Mouse (Mus musculus) ES-E14 (cell line): ENCODE data around the gene Gltpd2. TPM values are rescaled to one million over a fixed set of nuclear protein-coding genes. Genes with fewer than 3 reads are reported as not detected.

Experiments used
- DNase-seq: peaks from one replicate; pipeline ENCODE4 v3.0.0-alpha.2; 2013; ENCODE audit warnings: low read depth, low spot score
- H3K27ac ChIP-seq: 2 replicates; pipeline ENCODE4 v1.5.1; 2012; ENCODE audit warnings: low read depth, mild to moderate bottlenecking, low read length, moderate library complexity, mixed read lengths; ENCODE audit not compliant: poor library complexity, insufficient read depth, severe bottlenecking
- H3K36me3 ChIP-seq: 2 replicates; pipeline ENCODE4 v1.6.1; 2012; ENCODE audit warnings: mild to moderate bottlenecking, low read length, moderate library complexity, mixed read lengths; ENCODE audit not compliant: control insufficient read depth, poor library complexity, insufficient read depth, severe bottlenecking
- H3K4me1 ChIP-seq, 2 experiments: fragments of 150-350 bp in 1 of 2; sonication (generic) in 1 of 2; 2 replicates each; pipeline ENCODE4 v1.6.1; 2012; ENCODE audit warnings: low read length in 2 of 2, mild to moderate bottlenecking in 1 of 2, mixed read lengths in 1 of 2; ENCODE audit not compliant: control insufficient read depth in 2 of 2, insufficient read depth in 2 of 2, poor library complexity in 1 of 2
- H3K4me3 ChIP-seq, 2 experiments: fragments of 150-350 bp in 1 of 2; sonication (generic) in 1 of 2; 2 replicates each; pipeline ENCODE4 v1.5.1; 2012; ENCODE audit warnings: low read length in 2 of 2, low read depth in 1 of 2, mild to moderate bottlenecking in 1 of 2, mixed read lengths in 1 of 2; ENCODE audit not compliant: insufficient read depth in 1 of 2, poor library complexity in 1 of 2, severe bottlenecking in 1 of 2
- H3K9ac ChIP-seq: 2 replicates; pipeline ENCODE4 v1.6.1; 2012; ENCODE audit warnings: low read depth, mild to moderate bottlenecking, low read length, mixed read lengths; ENCODE audit not compliant: poor library complexity, insufficient read depth, severe bottlenecking
- H3K9me3 ChIP-seq: fragments of 150-350 bp; sonication (generic); 2 replicates; pipeline ENCODE4 v1.6.1; 2012; ENCODE audit warnings: low read depth, mild to moderate bottlenecking, low read length; ENCODE audit not compliant: control insufficient read depth, insufficient read depth
- CHD2 ChIP-seq: IDR thresholded peaks from 2 replicates; pipeline ENCODE4 v1.6.1; 2014; ENCODE audit warnings: mild to moderate bottlenecking, low read depth, low read length, inconsistent platforms
- HCFC1 ChIP-seq: IDR thresholded peaks from 2 replicates; pipeline ENCODE4 v1.6.1; 2012; ENCODE audit warnings: low read length, inconsistent platforms, borderline replicate concordance; ENCODE audit not compliant: insufficient read depth
- MAFK ChIP-seq: IDR thresholded peaks from 2 replicates; pipeline ENCODE4 v1.6.1; 2014; ENCODE audit warnings: mild to moderate bottlenecking, low read depth, low read length, inconsistent platforms; ENCODE audit not compliant: insufficient read depth
- ZC3H11A ChIP-seq: IDR thresholded peaks from 2 replicates; pipeline ENCODE4 v1.6.1; 2012; ENCODE audit warnings: low read depth, mild to moderate bottlenecking, inconsistent platforms, low read length, borderline replicate concordance
- ZNF384 ChIP-seq: IDR thresholded peaks from 2 replicates; pipeline ENCODE4 v1.6.1; 2012; ENCODE audit warnings: low read depth, low read length, inconsistent platforms
- in situ Hi-C, 2 experiments: fragments of 600-800 bp; cut with MboI; formaldehyde crosslinking; loops; one replicate each; pipeline ENCODE4 v1.15.1; 2025; ENCODE audit warnings: low sequenced_read_pairs in 2 of 2, inconsistent platforms in 1 of 2; ENCODE audit not compliant: unreplicated experiment in 2 of 2
- total RNA-seq: library from RNA; depleted of rRNA; stranded (reverse); fragments of 300-350 nt; gene quantifications from 2 replicates; pipeline ENCODE4 v1.2.3, GENCODE M21; 2012

The Gltpd2 gene
- total RNA-seq, 1 experiment = 0.54 TPM

GRCm38 (mm10) chr11:70499566-70500475, 19.2 kb upstream of the Gltpd2 start:
- no peak for TF ChIP-seq ZC3H11A
- no peak for TF ChIP-seq ZNF384
- TF ChIP-seq HCFC1 = no peak
- no peak for TF ChIP-seq MAFK
- TF ChIP-seq CHD2 = no peak
- in situ Hi-C loops = loop anchor here in 1 of 2 experiments (5.0 kb wide), 1 partner anchor 83 kb away; no protein-coding TSS in a partner anchor
- Histone ChIP-seq H3K27ac (no peak overlapping the region), H3K36me3 (no peaks in the 10 kb centered on the region), H3K4me1 (peaks cover 0 to 2% of the 10 kb centered on the region in 2 experiments; a peak in 2 of 4 replicates), H3K4me3 (no peak overlapping the region), H3K9me3 (no peaks in the 10 kb centered on the region), H3K9ac (no peak overlapping the region)
- DNase-seq = no peak

DNA sequence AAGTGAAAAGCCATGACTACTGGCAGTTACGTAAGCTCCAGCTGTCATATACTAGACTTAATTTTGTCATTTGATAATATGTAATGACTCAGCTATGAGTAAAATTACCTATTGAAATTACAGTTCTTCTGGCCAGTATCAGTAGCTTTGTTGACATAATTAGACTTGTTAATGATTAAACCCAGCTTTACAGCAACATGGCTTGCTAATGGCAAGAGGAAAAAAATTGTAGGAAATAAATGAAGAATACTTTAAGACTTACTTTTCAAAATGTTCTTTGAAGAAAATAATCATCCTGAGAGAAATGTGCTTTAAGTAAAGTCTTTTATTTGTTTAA, 18.6 kb upstream of the Gltpd2 start:
- no peaks in the 10 kb centered on the region for H3K36me3 ChIP-seq
- H3K4me3 ChIP-seq = no peak overlapping the region
- H3K27ac ChIP-seq = no peak overlapping the region
- no peak for DNase-seq
- no peaks in the 10 kb centered on the region for H3K9me3 ChIP-seq
- no peak for TF ChIP-seq MAFK
- TF ChIP-seq ZC3H11A = no peak
- no peak for TF ChIP-seq CHD2
- TF ChIP-seq HCFC1 = no peak
- TF ChIP-seq ZNF384 = no peak
- in situ Hi-C loops = loop anchor here in 1 of 2 experiments (5.0 kb wide), 1 partner anchor 83 kb away; no protein-coding TSS in a partner anchor
- no peak overlapping the region for H3K9ac ChIP-seq
- peaks cover 0 to 9% of the 10 kb centered on the region in 2 experiments; a peak in 2 of 4 replicates for H3K4me1 ChIP-seq

DNA sequence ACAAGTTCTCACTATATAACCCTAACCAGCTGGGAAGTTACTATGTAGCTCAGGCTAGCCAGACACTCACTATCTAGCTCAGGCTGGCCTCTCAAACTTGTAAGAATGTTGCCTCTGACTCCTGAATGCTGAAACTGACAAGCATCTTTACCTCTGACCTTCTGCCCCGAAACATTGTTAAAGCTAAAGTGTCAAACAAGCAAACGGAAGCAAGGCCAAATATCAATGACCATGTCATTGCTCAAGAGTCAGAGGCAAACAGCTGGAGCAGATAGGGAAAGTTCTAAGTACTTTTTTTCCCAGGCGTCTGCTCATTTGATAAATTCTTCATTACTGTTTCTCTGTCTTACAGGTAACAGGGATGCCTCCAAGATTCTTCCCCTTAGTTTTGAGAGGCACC, 17.0 kb upstream of the Gltpd2 start:
- no peak overlapping the region for H3K9ac ChIP-seq
- H3K9me3 ChIP-seq = no peaks in the 10 kb centered on the region
- TF ChIP-seq ZC3H11A (no peak), CHD2 (no peak), MAFK (no peak), ZNF384 (no peak), HCFC1 (no peak)
- in situ Hi-C loops = loop anchor here in 1 of 2 experiments (5.0 kb wide), 1 partner anchor 85 kb away; no protein-coding TSS in a partner anchor
- H3K4me3 ChIP-seq = no peak overlapping the region
- peaks cover 0 to 9% of the 10 kb centered on the region in 2 experiments; a peak in 2 of 4 replicates for H3K4me1 ChIP-seq
- H3K36me3 ChIP-seq = no peaks in the 10 kb centered on the region
- no peak overlapping the region for H3K27ac ChIP-seq
- DNase-seq = no peak

DNA sequence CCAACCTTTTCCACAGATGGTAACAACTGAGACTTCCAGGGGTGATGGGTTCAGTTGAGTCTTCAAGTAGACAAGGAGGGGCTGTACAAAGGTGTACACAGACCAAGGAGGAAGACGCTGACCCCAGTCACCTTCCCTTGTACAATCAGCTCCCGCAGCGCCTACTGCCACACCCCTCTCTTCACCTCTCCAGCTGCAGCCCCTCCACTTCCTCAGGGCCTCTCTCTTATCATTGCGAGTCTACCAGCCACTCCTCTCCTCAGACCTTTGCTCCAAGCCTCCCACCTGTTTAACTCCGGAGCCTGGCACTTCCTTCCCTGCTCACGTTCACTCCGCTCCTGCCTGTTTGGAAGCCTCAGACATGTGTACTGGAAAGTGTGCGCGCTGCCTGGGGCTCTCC, 14.0 kb upstream of the Gltpd2 start, which contains the start of gene Tm4sf5:
Tm4sf5 (plus strand) TSS at position 275 of the 400 bp plus-strand sequence.
- no peak within 1 kb of the TSS; a peak in 1 of 4 replicates for H3K4me3 ChIP-seq
- H3K9me3 ChIP-seq = no peaks in the 10 kb centered on the region
- in situ Hi-C loops = loop anchor here in 1 of 2 experiments (5.0 kb wide), 1 partner anchor 88 kb away; no protein-coding TSS in a partner anchor
- no peak for TF ChIP-seq CHD2
- TF ChIP-seq HCFC1 = no peak
- no peak for TF ChIP-seq ZNF384
- TF ChIP-seq MAFK = no peak
- no peak for TF ChIP-seq ZC3H11A
- peaks cover 0 to 11% of the 10 kb centered on the region in 2 experiments; a peak in 2 of 4 replicates for H3K4me1 ChIP-seq
- DNase-seq = no peak
- no peak within 1 kb of the TSS for H3K9ac ChIP-seq
- no peaks in the 10 kb centered on the region for H3K36me3 ChIP-seq
- H3K27ac ChIP-seq = no peak within 1 kb of the TSS
